Mouse (Mus musculus): ENCODE results near the gene Tex38. TPM values are rescaled to one million over a fixed set of nuclear protein-coding genes. Genes with fewer than 3 reads are reported as not detected.

Gene Tex38
- total and polyA plus RNA-seq, 3 experiments: 0.17 to 0.30 TPM; not detected in 1

DNA sequence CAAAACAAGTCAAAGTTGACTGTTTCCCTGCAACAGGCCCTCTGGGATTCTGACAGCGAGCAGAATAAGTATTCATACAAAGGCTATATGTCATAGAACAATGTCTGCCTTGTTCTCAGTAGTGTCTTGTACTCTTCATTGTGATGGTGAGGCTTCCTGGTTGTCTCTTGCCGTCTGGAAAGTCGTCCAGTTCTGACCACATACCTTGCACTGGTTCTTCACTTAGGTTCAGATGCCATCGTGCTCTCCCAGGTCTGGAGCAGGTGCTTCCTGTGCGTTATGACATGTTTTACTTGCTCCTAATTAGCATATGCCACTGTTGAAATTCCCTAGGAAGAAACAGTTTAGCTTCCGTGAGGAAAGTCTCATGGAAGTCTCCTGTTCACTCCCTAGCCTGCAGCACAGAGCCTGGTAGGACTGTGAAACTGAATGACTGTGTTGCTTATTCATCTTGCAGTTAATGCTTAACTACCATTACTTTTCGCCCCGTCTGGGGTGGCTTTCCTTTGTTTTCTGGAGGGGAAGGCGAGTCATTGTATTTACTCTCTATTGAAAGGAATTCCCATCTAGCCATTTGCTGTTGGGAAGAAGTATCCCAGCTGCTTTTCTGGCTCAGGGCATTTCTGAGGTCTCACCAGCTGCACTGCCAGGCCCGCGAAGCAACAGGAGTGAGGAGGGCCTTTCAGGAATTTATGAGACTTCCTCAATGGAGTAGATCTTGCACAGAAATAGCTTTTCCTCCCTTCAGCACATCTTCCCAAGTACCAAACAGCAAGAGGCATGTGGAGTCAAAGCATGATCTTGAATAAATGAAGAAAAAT is 13.0 kb downstream of the Tex38 start:
- no peaks in the 10 kb centered on the region for H3K9me3 ChIP-seq (replicated peaks; ENCODE audit: low read length)
- no peak for TF ChIP-seq CHD2 (IDR thresholded peaks at IDR 0.05; ENCODE audit: low read length)
- no peak for TF ChIP-seq ZC3H11A (IDR thresholded peaks at IDR 0.05; ENCODE audit: low read depth, low read length)
- TF ChIP-seq POLR2AphosphoS2 (IDR thresholded peaks at IDR 0.05; ENCODE audit: low read depth, low read length): no peak
- no peak for TF ChIP-seq NRF1 (IDR thresholded peaks at IDR 0.05; ENCODE audit: low read depth, low read length)
- TF ChIP-seq ETS1 (conservative IDR thresholded peaks at IDR 0.05; ENCODE audit: low read depth, low read length): no peak
- no peak for TF ChIP-seq CHD1 (IDR thresholded peaks at IDR 0.05; ENCODE audit: low read depth, low read length)
- no peak for TF ChIP-seq MEF2A (IDR thresholded peaks at IDR 0.05; ENCODE audit: borderline replicate concordance, low read depth, low read length)
- DNase-seq (ENCODE audit: extremely low read depth): no peak
- H3K36me3 ChIP-seq (replicated peaks in 1 of 2; ENCODE audit: control insufficient read depth in 1 of 2, insufficient read depth in 1 of 2, low read length in 1 of 2): peaks cover 52 to 82% of the 10 kb centered on the region in 2 experiments
- no peak overlapping the region for H3K4me3 ChIP-seq (replicated peaks in 1 of 3; ENCODE audit: low read depth in 2 of 3, low read length in 2 of 3, poor library complexity in 1 of 3)
- H3K4me1 ChIP-seq (ENCODE audit: control insufficient read depth in 1 of 2, insufficient read depth in 2 of 2): no peaks in the 10 kb centered on the region
- H3K79me2 ChIP-seq (replicated peaks; ENCODE audit: control insufficient read depth, extremely low read depth, insufficient read depth, poor library complexity, severe bottlenecking): no peaks in the 10 kb centered on the region
- in situ Hi-C loops (cut with MboI; ENCODE audit: low pct_ligation_motif_present, low pct_unique_long_range_greater_than_20kb, low sequenced_read_pairs): no loop called here
- no peak overlapping the region for H3K27ac ChIP-seq (ENCODE audit: insufficient read depth, low read depth)
- H3K4me2 ChIP-seq (ENCODE audit: insufficient read depth, low read depth, poor library complexity, severe bottlenecking): no peak overlapping the region
- H3K27me3 ChIP-seq (replicated peaks): no peaks in the 10 kb centered on the region
- H3K9ac ChIP-seq (ENCODE audit: insufficient read depth, low read depth): no peak overlapping the region
- dilution Hi-C loops (cut with MboI; ENCODE audit: extremely low pct_ligation_motif_present, extremely low pct_unique_long_range_greater_than_20kb, low sequenced_read_pairs): no loop called here

GRCm38 (mm10) chr4:115764581-115764980 is 16.2 kb downstream of the Tex38 start:
- no peaks in the 10 kb centered on the region for H3K27me3 ChIP-seq (replicated peaks)
- no peak overlapping the region for H3K9ac ChIP-seq (ENCODE audit: insufficient read depth, low read depth)
- no peak overlapping the region for H3K4me3 ChIP-seq (replicated peaks in 1 of 3; ENCODE audit: low read depth in 2 of 3, low read length in 2 of 3, poor library complexity in 1 of 3)
- no peak overlapping the region for H3K4me2 ChIP-seq (ENCODE audit: insufficient read depth, low read depth, poor library complexity, severe bottlenecking)
- TF ChIP-seq HCFC1 (IDR thresholded peaks at IDR 0.05; ENCODE audit: low read depth, low read length): no peak
- TF ChIP-seq JUND (conservative IDR thresholded peaks at IDR 0.05; ENCODE audit: low read depth, low read length): no peak
- TF ChIP-seq E2F4 (IDR thresholded peaks at IDR 0.05; ENCODE audit: insufficient replicate concordance, low read depth, low read length): no peak
- TF ChIP-seq CTCF (conservative IDR thresholded peaks at IDR 0.05 in 1 of 2, IDR thresholded peaks at IDR 0.05 in 1 of 2; ENCODE audit: low read depth in 2 of 2, low read length in 2 of 2): no peak
- no peak for TF ChIP-seq EP300 (IDR thresholded peaks at IDR 0.05; ENCODE audit: low read length)
- TF ChIP-seq SMC3 (IDR thresholded peaks at IDR 0.05; ENCODE audit: low read depth, low read length): no peak
- no peak for TF ChIP-seq CHD1 (IDR thresholded peaks at IDR 0.05; ENCODE audit: low read depth, low read length)
- no peak for TF ChIP-seq MEF2A (IDR thresholded peaks at IDR 0.05; ENCODE audit: borderline replicate concordance, low read depth, low read length)
- no peak for TF ChIP-seq ZNF384 (IDR thresholded peaks at IDR 0.05; ENCODE audit: low read depth, low read length)
- no peak for TF ChIP-seq MYC (IDR thresholded peaks at IDR 0.05; ENCODE audit: low read depth, low read length)
- no peak for TF ChIP-seq NRF1 (IDR thresholded peaks at IDR 0.05; ENCODE audit: low read depth, low read length)
- no peak for TF ChIP-seq ELF1 (IDR thresholded peaks at IDR 0.05; ENCODE audit: low read depth, low read length)
- no peak for TF ChIP-seq JUN (IDR thresholded peaks at IDR 0.05; ENCODE audit: insufficient read depth, low read depth, low read length)
- no peak for TF ChIP-seq MAX (IDR thresholded peaks at IDR 0.05; ENCODE audit: low read length)
- TF ChIP-seq RCOR1 (conservative IDR thresholded peaks at IDR 0.05; ENCODE audit: low read depth, low read length): no peak
- no peak for TF ChIP-seq ZC3H11A (IDR thresholded peaks at IDR 0.05; ENCODE audit: low read depth, low read length)
- dilution Hi-C loops (cut with MboI; ENCODE audit: extremely low pct_ligation_motif_present, extremely low pct_unique_long_range_greater_than_20kb, low sequenced_read_pairs): no loop called here
- in situ Hi-C loops (cut with MboI; ENCODE audit: low pct_ligation_motif_present, low pct_unique_long_range_greater_than_20kb, low sequenced_read_pairs): no loop called here
- no peaks in the 10 kb centered on the region for H3K4me1 ChIP-seq (ENCODE audit: control insufficient read depth in 1 of 2, insufficient read depth in 2 of 2)
- peaks cover 60 to 86% of the 10 kb centered on the region in 2 experiments for H3K36me3 ChIP-seq (replicated peaks in 1 of 2; ENCODE audit: control insufficient read depth in 1 of 2, insufficient read depth in 1 of 2, low read length in 1 of 2)
- H3K27ac ChIP-seq (ENCODE audit: insufficient read depth, low read depth): no peak overlapping the region
- H3K9me3 ChIP-seq (replicated peaks; ENCODE audit: low read length): no peaks in the 10 kb centered on the region
- no peaks in the 10 kb centered on the region for H3K79me2 ChIP-seq (replicated peaks; ENCODE audit: control insufficient read depth, extremely low read depth, insufficient read depth, poor library complexity, severe bottlenecking)
- no peak for DNase-seq (ENCODE audit: extremely low read depth)

All from CH12.LX (cell line).